In the genomic region with DNA sequence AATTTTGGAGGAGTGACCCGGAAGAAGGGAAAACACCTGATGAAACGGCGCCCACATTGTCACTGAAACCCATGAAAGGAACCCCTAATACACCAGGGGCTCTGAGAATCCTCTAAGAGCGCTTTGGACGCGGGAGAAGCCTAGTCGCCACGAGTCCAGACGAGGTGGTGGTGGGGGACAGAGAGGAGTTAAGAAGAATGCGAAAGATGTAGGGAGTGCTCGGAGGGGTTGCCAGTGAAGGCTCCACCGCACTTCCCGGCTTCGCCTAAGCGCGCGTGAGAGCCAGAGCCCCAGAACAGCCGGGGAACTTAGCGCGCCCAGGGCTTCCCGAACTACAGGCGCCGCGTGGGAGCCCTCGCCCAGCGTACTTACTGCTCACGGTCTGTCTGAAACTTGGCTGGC, we compare ENCODE assay signal across 8 mouse cellular contexts. TPM values are rescaled to one million over a fixed set of nuclear protein-coding genes. Genes with fewer than 3 reads are reported as not detected.
DNase-seq lines count a peak whose midpoint lies in the region; ATAC-seq and TF ChIP-seq lines count a peak whose summit lies in the region.

No protein-coding gene starts in this region.

- H3K36me3 ChIP-seq in heart, adult 2 months (ENCODE audit: control insufficient read depth, insufficient read depth, low read length) = no peaks in the 10 kb centered on the region
- H3K36me3 ChIP-seq in heart, embryonic 16.5 days (ENCODE audit: control insufficient read depth, insufficient read depth) = no peaks in the 10 kb centered on the region
- no peaks in the 10 kb centered on the region for H3K36me3 ChIP-seq in liver, embryonic 13.5 days
- no peaks in the 10 kb centered on the region for H3K36me3 ChIP-seq in small intestine, adult 2 months (ENCODE audit: control insufficient read depth, insufficient read depth, low read length)

- TF ChIP-seq POLR2A in heart, adult 2 months (IDR thresholded peaks at IDR 0.05; ENCODE audit: insufficient read depth, low read depth, low read length) = no peak
- TF ChIP-seq POLR2A in small intestine, adult 2 months (IDR thresholded peaks at IDR 0.05; ENCODE audit: low read depth, low read length) = no peak

- H3K27ac ChIP-seq in heart, adult 2 months = no peak overlapping the region
- no peak overlapping the region for H3K27ac ChIP-seq in heart, embryonic 16.5 days (ENCODE audit: low read length)
- H3K27ac ChIP-seq in liver, embryonic 13.5 days = no peak overlapping the region
- H3K27ac ChIP-seq in small intestine, adult 2 months (ENCODE audit: insufficient read depth, low read depth, low read length) = no peak overlapping the region

- peaks cover 19% of the 10 kb centered on the region for H3K27me3 ChIP-seq in heart, adult 2 months (ENCODE audit: control insufficient read depth, insufficient read depth, low read length)
- H3K27me3 ChIP-seq in heart, embryonic 16.5 days (ENCODE audit: control insufficient read depth, insufficient read depth, low read length) = peaks cover 49% of the 10 kb centered on the region
- peaks cover 79% of the 10 kb centered on the region for H3K27me3 ChIP-seq in liver, embryonic 13.5 days
- H3K27me3 ChIP-seq in small intestine, adult 2 months (ENCODE audit: control insufficient read depth, insufficient read depth, low read length) = peaks cover 15% of the 10 kb centered on the region

- H3K4me2 ChIP-seq in heart, embryonic 16.5 days (ENCODE audit: low read depth, low read length) = peak overlapping the region; percentile 100
- H3K4me2 ChIP-seq in liver, embryonic 13.5 days = peak overlapping the region; percentile 76

- ATAC-seq in heart, embryonic 16.5 days (replicated peaks; ENCODE audit: extremely low read depth, insufficient read depth, low FRiP score) = no peak
- ATAC-seq in liver, embryonic 13.5 days (ENCODE audit: low read depth) = no peak

- intact Hi-C loops in heart, adult 2 months (cut with DNase I) = loop anchor here (10.0 kb wide), 1 partner anchor 1566 kb away; a partner anchor contains a TSS
- intact Hi-C loops in heart, postnatal 36 days (cut with DNase I) = loop anchor here (10.0 kb wide), 2 partner anchors 1016 to 1736 kb away; a partner anchor contains a TSS

- TF ChIP-seq CTCF in heart, adult 2 months (IDR thresholded peaks at IDR 0.05) = no peak
- no peak for TF ChIP-seq CTCF in small intestine, adult 2 months (IDR thresholded peaks at IDR 0.05; ENCODE audit: extremely low read depth, insufficient read length, insufficient replicate concordance, low read depth, low read length)

- no peaks in the 10 kb centered on the region for H3K9me3 ChIP-seq in heart, embryonic 16.5 days (replicated peaks; ENCODE audit: control insufficient read depth, low read length)
- no peaks in the 10 kb centered on the region for H3K9me3 ChIP-seq in liver, embryonic 13.5 days (replicated peaks)

- peak; percentile 21 to 42 for DNase-seq in heart, adult 2 months
- DNase-seq in heart, postnatal 36 days = no peak
- DNase-seq in NIH3T3 (ENCODE audit: low read depth) = peak; percentile 71
- no peak for DNase-seq in liver, embryonic 13.5 days
- no peak for DNase-seq in gastrocnemius, adult 18-20 months (ENCODE audit: low spot score)
- DNase-seq in spleen, adult 12 weeks (ENCODE audit: low spot score) = no peak

- TF ChIP-seq EP300 in heart, adult 2 months (IDR thresholded peaks at IDR 0.05; ENCODE audit: insufficient read depth, low read depth, low read length) = no peak

- WGBS in heart, adult 2 months = 3% methylated on average over 27 of the region's 27 CpGs
- WGBS in heart, embryonic 16.5 days = 1% methylated on average over 27 of the region's 27 CpGs
- WGBS in liver, embryonic 13.5 days (ENCODE audit: insufficient replicate concordance) = under 1% methylated on average over 27 of the region's 27 CpGs
- WGBS in small intestine, adult 2 months = 2% methylated on average over 27 of the region's 27 CpGs

- no peak overlapping the region for H3K9ac ChIP-seq in heart, adult 2 months (ENCODE audit: low read depth, low read length)
- peak overlapping the region; percentile 26; the same call in 1 of the 2 replicates for H3K9ac ChIP-seq in heart, embryonic 16.5 days (ENCODE audit: low read length)
- no peak overlapping the region for H3K9ac ChIP-seq in liver, embryonic 13.5 days

- no peaks in the 10 kb centered on the region for H3K79me2 ChIP-seq in heart, adult 2 months (replicated peaks; ENCODE audit: control insufficient read depth, insufficient read depth, low read length)

- H3K4me1 ChIP-seq in heart, adult 2 months (ENCODE audit: control insufficient read depth, insufficient read depth, low read length) = no peaks in the 10 kb centered on the region
- peaks cover 16% of the 10 kb centered on the region for H3K4me1 ChIP-seq in heart, embryonic 16.5 days (ENCODE audit: control insufficient read depth, insufficient read depth, low read length)
- H3K4me1 ChIP-seq in liver, embryonic 13.5 days (replicated peaks) = peaks cover 9% of the 10 kb centered on the region; the same call in 1 of the 2 replicates
- peaks cover 6% of the 10 kb centered on the region for H3K4me1 ChIP-seq in small intestine, adult 2 months (ENCODE audit: control insufficient read depth, insufficient read depth, insufficient read length, low read length)

- peak overlapping the region; percentile 27 for H3K4me3 ChIP-seq in heart, adult 2 months
- peak overlapping the region; percentile 86 for H3K4me3 ChIP-seq in heart, embryonic 16.5 days (ENCODE audit: low read length)
- H3K4me3 ChIP-seq in liver, embryonic 13.5 days (replicated peaks) = peak overlapping the region; percentile 62
- H3K4me3 ChIP-seq in small intestine, adult 2 months (ENCODE audit: low read depth, low read length) = peak overlapping the region; percentile 99

RNA-seq across cellular contexts. Expression of a gene that starts 7.7 kb away (rescaled TPM):
- total RNA-seq in heart, adult 2 months (2021) = under 1 TPM; 0.25 to 0.39 TPM
- 0.14 and 0.18 TPM in 2 replicates for polyA plus RNA-seq in heart, adult 2 months (2012; rRNA removed)
- total RNA-seq in heart, postnatal 36 days (2021) = under 1 TPM; 0.35 to 0.36 TPM
- polyA plus RNA-seq in heart, embryonic 16.5 days (2015; fragmentation: Nextera tagmentation; extraction: Ambion mirVana) = 0.10 and 0.26 TPM in 2 replicates
- 0.03 and 0.05 TPM in 2 replicates for polyA plus RNA-seq in liver, embryonic 13.5 days (2015; fragmentation: Nextera tagmentation; extraction: Ambion mirVana)
- polyA plus RNA-seq in small intestine, adult 2 months (2012; rRNA removed) = 0.20 and 5.2 TPM in 2 replicates
- under 1 TPM; 0.27 to 0.31 TPM for total RNA-seq in gastrocnemius, adult 18-20 months (2021)

Comparison
In these comparisons a context has a peak if more than half of its experiments do, and no peak if none do; other contexts are left out.
1. DNase-seq: peak in heart, adult 2 months (2 of 2) and NIH3T3 (single experiment); none in heart, postnatal 36 days (0 of 2), liver, embryonic 13.5 days (single experiment), gastrocnemius, adult 18-20 months (single experiment) and spleen, adult 12 weeks (single experiment).
2. H3K4me3 ChIP-seq: peak in every context shown above with its lines; median percentile 99 in small intestine, adult 2 months; 86 in heart, embryonic 16.5 days; 62 in liver, embryonic 13.5 days; 27 in heart, adult 2 months.